Mouse (Mus musculus) testis, postnatal 14 days (tissue): Measurements from ENCODE around the gene Necab3.

Experiments
- DNase-seq: peaks from one replicate; pipeline ENCODE4 v3.0.0; 2021; ENCODE audit warnings: low spot score

Gene Necab3

GRCm38 (mm10) chr2:154541630-154542029, 17.1 kb downstream of the Necab3 start:
- DNase-seq: no peak

GRCm38 (mm10) chr2:154539720-154540119, 19.0 kb downstream of the Necab3 start:
- DNase-seq: no peak

GRCm38 (mm10) chr2:154538710-154539109, 20.0 kb downstream of the Necab3 start:
- DNase-seq: no peak

- DNase-seq: no peak
Measured at GRCm38 (mm10) chr2:154538310-154538709, 20.4 kb downstream of the Necab3 start.

DNA sequence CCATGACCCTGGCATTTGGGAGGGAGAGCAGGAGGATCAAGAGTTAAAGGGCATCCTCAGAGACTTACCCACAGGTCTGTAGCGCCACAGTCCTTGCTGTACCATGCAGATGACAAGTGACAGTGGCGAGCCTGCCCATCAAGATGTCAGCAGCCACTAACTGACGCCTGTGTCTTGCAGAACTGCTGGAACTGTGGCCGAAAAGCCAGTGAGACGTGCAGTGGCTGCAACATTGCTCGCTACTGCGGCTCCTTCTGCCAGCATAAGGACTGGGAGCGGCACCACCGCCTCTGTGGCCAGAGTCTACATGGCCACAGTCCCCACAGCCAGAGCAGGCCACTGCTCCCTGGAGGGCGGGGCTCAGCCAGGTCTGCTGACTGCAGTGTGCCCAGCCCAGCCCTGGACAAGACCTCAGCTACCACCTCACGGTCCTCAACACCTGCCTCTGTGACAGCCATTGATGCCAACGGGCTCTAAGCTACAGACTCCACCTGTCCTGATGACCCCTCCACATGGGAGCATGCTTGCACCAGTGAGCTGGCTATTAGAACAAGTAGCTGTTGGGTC, 23.9 kb downstream of the Necab3 start:
- no peak for DNase-seq

GRCm38 (mm10) chr2:154532888-154533287, 25.8 kb downstream of the Necab3 start:
- no peak for DNase-seq

- DNase-seq: no peak
Measured at GRCm38 (mm10) chr2:154526531-154526930, 32.2 kb downstream of the Necab3 start.

DNA sequence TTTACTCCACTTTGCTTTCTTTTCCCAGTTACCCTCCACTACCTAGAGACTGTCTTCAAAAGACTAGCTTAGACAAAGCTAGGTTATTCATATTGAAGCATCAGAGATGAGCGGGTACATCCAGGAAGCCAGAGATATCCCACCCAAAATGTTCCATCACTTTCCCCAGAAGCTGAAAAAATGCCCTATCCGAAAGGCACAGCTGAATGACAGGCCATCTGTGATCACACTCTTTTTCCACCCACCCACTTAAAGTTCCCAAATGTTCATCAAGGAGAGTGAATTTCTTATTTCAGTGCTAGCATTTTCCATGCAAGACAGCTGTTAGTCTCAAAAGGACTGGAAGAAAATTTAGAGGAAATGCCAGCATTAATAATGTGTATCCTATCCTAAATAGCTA, 33.4 kb downstream of the Necab3 start:
- no peak for DNase-seq

GRCm38 (mm10) chr2:154522334-154522733, 36.4 kb downstream of the Necab3 start:
- DNase-seq: no peak

DNA sequence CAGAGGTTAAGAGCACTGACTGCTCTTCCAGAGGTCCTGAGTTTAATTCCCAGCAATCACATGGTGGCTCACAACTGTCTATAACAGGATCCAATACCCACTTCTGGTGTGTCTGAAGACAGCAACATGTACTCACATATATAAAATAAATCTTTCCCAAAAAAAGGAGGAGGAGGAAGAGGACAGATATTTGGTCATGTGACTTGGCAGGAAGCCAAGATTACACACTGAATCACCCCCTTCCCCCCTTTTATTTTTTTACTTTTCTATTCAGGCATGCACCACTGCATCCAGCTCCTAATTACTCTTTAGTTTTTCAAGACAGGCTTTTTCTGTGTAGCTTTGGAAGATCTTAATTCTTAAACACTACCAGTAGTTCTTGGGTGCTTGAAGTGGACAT, 37.2 kb downstream of the Necab3 start:
- no peak for DNase-seq

- no peak for DNase-seq
Measured at GRCm38 (mm10) chr2:154517424-154517823, 41.3 kb downstream of the Necab3 start.

DNA sequence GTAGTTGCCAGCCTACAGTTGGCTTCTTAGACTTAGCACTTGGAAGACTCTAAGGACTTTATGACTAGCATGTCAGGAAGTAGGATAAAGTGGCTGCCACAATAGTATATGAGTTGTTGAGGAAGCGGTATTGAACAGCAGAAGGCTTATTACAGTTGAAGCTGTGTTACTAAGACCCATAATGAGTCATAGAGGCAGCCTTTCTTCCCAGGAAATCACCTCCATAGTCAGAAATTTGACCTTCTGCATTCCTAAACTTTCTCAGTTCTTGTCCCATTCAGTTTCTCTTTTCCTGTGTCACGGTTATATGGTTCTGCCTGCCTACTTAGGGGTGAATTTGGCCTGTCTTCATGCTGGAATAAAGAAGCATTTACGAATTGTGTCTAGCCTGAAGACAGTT, 41.7 kb downstream of the Necab3 start:
- DNase-seq: no peak

DNA sequence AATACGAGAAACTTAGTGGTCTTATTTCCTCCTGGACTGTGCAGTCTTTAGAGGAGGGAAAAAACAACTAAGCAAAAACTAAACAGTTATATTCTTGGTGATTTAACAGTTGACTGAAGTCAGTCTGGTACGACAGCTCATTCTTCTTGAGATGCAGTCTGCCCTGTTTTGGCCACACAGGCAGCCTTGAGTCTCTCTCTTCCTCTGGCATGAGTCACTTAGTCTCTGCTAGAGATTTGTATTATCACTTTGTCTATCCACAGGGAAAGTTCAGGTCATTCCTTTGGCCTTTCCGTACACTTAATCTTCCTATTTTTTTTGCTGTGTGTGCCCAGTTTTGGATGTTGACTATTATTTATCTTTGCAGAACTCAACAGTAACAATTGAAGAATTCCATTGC, 48.5 kb downstream of the Necab3 start:
- no peak for DNase-seq

DNA sequence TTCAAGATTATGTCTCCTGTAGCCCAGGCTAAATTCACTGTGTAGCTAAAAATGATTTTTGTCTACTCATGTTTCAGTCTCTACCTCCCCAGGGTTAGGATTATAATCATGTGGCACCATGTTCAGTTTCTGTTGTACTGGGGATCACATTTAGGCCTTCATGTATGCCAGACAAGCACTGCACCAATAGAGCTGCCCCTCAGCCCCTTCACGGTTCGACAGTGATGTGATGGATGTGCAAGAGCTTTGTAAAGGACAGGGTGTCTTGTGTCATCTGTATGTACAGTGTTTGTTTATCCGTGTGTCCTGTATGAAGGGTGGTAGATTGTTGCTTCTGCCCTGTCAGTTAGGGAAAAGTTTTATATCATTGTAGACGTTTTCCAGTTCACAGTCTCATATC, 50.2 kb downstream of the Necab3 start:
- no peak for DNase-seq

- DNase-seq: no peak
Measured at GRCm38 (mm10) chr2:154507566-154508283, 51.0 kb downstream of the Necab3 start.

DNA sequence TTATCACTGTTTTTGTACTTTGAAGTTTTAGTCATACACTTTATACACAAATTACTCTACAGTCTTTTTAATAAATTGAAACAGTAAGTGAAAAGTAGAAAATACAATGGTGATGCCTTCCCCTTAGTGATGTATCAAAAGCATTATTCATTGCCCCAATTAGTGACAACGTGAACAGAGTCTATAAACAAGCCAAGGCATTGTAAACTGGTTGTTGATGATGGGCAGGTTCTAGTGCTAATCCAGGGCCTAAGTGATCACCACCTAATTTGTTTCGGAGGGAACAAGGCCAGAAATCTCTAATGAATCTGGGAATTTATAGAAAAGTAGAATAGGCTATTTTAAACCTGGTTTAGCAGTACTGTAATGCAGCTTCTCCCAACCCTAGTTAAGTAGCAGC, 51.6 kb downstream of the Necab3 start:
- no peak for DNase-seq

- no peak for DNase-seq
Measured at GRCm38 (mm10) chr2:154500758-154501157, 57.9 kb downstream of the Necab3 start.

DNA sequence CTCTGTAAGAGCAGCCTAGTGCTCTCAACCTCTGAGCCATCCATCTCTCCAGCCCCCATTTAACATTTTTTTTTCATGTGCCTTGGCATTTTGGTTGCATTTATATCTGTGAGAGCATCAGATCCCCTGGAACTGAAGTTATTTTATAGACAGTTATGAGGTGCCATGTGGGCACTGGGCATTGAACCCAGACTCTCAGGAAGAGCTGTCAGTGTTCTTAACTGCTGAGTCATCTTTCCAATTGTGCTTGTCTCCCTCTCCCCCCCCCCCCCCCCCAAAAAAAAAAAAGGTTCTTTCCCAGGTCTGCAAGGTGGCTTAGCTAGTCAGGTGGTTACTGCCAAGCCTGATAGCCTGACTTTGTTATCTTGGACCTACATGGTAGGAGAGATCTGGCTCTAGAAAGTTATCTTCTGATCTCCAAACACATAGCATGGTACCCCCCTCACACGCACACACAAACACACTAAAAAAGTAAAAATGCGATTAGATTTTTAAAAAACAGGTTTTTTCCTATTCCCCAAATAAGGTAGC, 58.9 kb downstream of the Necab3 start:
- DNase-seq: no peak

- no peak for DNase-seq
Measured at GRCm38 (mm10) chr2:154498571-154498970, 60.1 kb downstream of the Necab3 start.

GRCm38 (mm10) chr2:154495021-154495420, 63.7 kb downstream of the Necab3 start:
- DNase-seq: no peak
